Mouse (Mus musculus) CH12.LX (cell line): ENCODE results near the gene Lrp3. TPM values are rescaled to one million over a fixed set of nuclear protein-coding genes. Genes with fewer than 3 reads are reported as not detected.

Experiments used
- DNase-seq: peaks from one replicate; pipeline ENCODE4 v3.0.0-alpha.2; 2013; ENCODE audit errors: extremely low read depth
- H3K27ac ChIP-seq: 2 replicates; pipeline ENCODE4 v1.5.1; 2012; ENCODE audit warnings: low read depth, mild to moderate bottlenecking, control low read depth, moderate library complexity; ENCODE audit not compliant: insufficient read depth
- H3K27me3 ChIP-seq: replicated peaks from 2 replicates; pipeline ENCODE3; 2012; ENCODE audit warnings: inconsistent platforms
- H3K36me3 ChIP-seq, 2 experiments: replicated peaks in 1 of 2; 2 replicates each; pipeline versions ENCODE3 to v1.6.1; 2012; ENCODE audit warnings: inconsistent platforms in 1 of 2, low read length in 1 of 2, mild to moderate bottlenecking in 1 of 2, mixed read lengths in 1 of 2, moderate library complexity in 1 of 2; ENCODE audit not compliant: control insufficient read depth in 1 of 2, insufficient read depth in 1 of 2
- H3K4me1 ChIP-seq, 2 experiments: 2 replicates each; pipeline ENCODE4 v1.6.1; 2012; ENCODE audit warnings: inconsistent platforms in 1 of 2, moderate library complexity in 1 of 2; ENCODE audit not compliant: insufficient read depth in 2 of 2, control insufficient read depth in 1 of 2
- H3K4me2 ChIP-seq: 2 replicates; pipeline ENCODE4 v1.6.1; 2012; ENCODE audit warnings: low read depth, mild to moderate bottlenecking, control low read depth; ENCODE audit not compliant: poor library complexity, insufficient read depth, severe bottlenecking
- H3K4me3 ChIP-seq, 3 experiments: fragments of 150-350 bp in 1 of 3; sonication (generic) in 1 of 3; replicated peaks in 1 of 3; 2 replicates each; pipeline versions ENCODE3 to v1.5.1; 2011 to 2012; ENCODE audit warnings: low read depth in 2 of 3, low read length in 2 of 3, mild to moderate bottlenecking in 2 of 3, moderate library complexity in 2 of 3, control low read depth in 1 of 3, improper control_type of control experiment in 1 of 3, inconsistent platforms in 1 of 3, mixed read lengths in 1 of 3; ENCODE audit not compliant: poor library complexity in 1 of 3
- H3K79me2 ChIP-seq: replicated peaks from 2 replicates; pipeline ENCODE4 v1.6.1; 2012; ENCODE audit warnings: mild to moderate bottlenecking, moderate library complexity; ENCODE audit not compliant: control insufficient read depth, poor library complexity, insufficient read depth, severe bottlenecking; ENCODE audit errors: extremely low read depth
- H3K9ac ChIP-seq: 2 replicates; pipeline ENCODE4 v1.6.1; 2012; ENCODE audit warnings: low read depth, mild to moderate bottlenecking, control low read depth, moderate library complexity; ENCODE audit not compliant: insufficient read depth
- H3K9me3 ChIP-seq: replicated peaks from 2 replicates; pipeline ENCODE3; 2012; ENCODE audit warnings: low read length, inconsistent platforms, mixed read lengths
- BHLHE40 ChIP-seq: IDR thresholded peaks from 2 replicates; pipeline ENCODE4 v1.6.1; 2011; ENCODE audit warnings: mild to moderate bottlenecking, low read depth, low read length, improper control_type of control experiment
- CHD2 ChIP-seq: IDR thresholded peaks from 2 replicates; pipeline ENCODE4 v1.6.1; 2011; ENCODE audit warnings: low read length, improper control_type of control experiment
- CTCF ChIP-seq, 2 experiments: IDR thresholded peaks in 1 of 2; conservative IDR thresholded peaks in 1 of 2; 2 replicates each; pipeline ENCODE4 v1.5.1; 2011 to 2012; ENCODE audit warnings: low read depth in 2 of 2, low read length in 2 of 2, improper control_type of control experiment in 1 of 2, inconsistent platforms in 1 of 2, mild to moderate bottlenecking in 1 of 2, moderate library complexity in 1 of 2
- E2F4 ChIP-seq: IDR thresholded peaks from 2 replicates; pipeline ENCODE4 v1.6.1; 2011; ENCODE audit warnings: low read depth, low read length, improper control_type of control experiment; ENCODE audit not compliant: insufficient replicate concordance
- ELF1 ChIP-seq: IDR thresholded peaks from 2 replicates; pipeline ENCODE4 v1.6.1; 2014; ENCODE audit warnings: low read depth, mild to moderate bottlenecking, inconsistent platforms, low read length, improper control_type of control experiment
- ETS1 ChIP-seq: conservative IDR thresholded peaks from 2 replicates; pipeline ENCODE4 v1.6.1; 2012; ENCODE audit warnings: low read depth, mild to moderate bottlenecking, inconsistent platforms, low read length, improper control_type of control experiment, moderate library complexity
- KAT2A ChIP-seq: IDR thresholded peaks from 2 replicates; pipeline ENCODE4 v1.6.1; 2012; ENCODE audit warnings: low read length, improper control_type of control experiment, inconsistent platforms; ENCODE audit not compliant: insufficient replicate concordance
- MAX ChIP-seq: IDR thresholded peaks from 2 replicates; pipeline ENCODE4 v1.6.1; 2011; ENCODE audit warnings: low read length, improper control_type of control experiment
- MAZ ChIP-seq: IDR thresholded peaks from 2 replicates; pipeline ENCODE4 v1.6.1; 2012; ENCODE audit warnings: low read depth, mild to moderate bottlenecking, inconsistent platforms, low read length, improper control_type of control experiment, moderate library complexity
- MEF2A ChIP-seq: IDR thresholded peaks from 2 replicates; pipeline ENCODE4 v1.6.1; 2014; ENCODE audit warnings: low read depth, mild to moderate bottlenecking, inconsistent platforms, low read length, improper control_type of control experiment, borderline replicate concordance
- PAX5 ChIP-seq: IDR thresholded peaks from 2 replicates; pipeline ENCODE4 v1.6.1; 2012; ENCODE audit warnings: low read length, inconsistent platforms, mixed read lengths
- POLR2A ChIP-seq: IDR thresholded peaks from 2 replicates; pipeline ENCODE4 v1.6.1; 2011; ENCODE audit warnings: low read depth, mild to moderate bottlenecking, improper control_type of control experiment, low read length
- POLR2AphosphoS2 ChIP-seq: IDR thresholded peaks from 2 replicates; pipeline ENCODE4 v1.6.1; 2011; ENCODE audit warnings: low read depth, low read length, improper control_type of control experiment
- RAD21 ChIP-seq: IDR thresholded peaks from 2 replicates; pipeline ENCODE4 v1.6.1; 2011; ENCODE audit warnings: low read depth, mild to moderate bottlenecking, low read length, improper control_type of control experiment, moderate library complexity
- RCOR1 ChIP-seq: conservative IDR thresholded peaks from 2 replicates; pipeline ENCODE4 v1.6.1; 2012; ENCODE audit warnings: low read depth, mild to moderate bottlenecking, inconsistent platforms, low read length, improper control_type of control experiment
- SIN3A ChIP-seq: IDR thresholded peaks from 2 replicates; pipeline ENCODE4 v1.6.1; 2012; ENCODE audit warnings: low read length, improper control_type of control experiment, inconsistent platforms
- SMC3 ChIP-seq: IDR thresholded peaks from 2 replicates; pipeline ENCODE4 v1.6.1; 2011; ENCODE audit warnings: low read depth, low read length, improper control_type of control experiment
- TBP ChIP-seq: conservative IDR thresholded peaks from 2 replicates; pipeline ENCODE4 v1.6.1; 2011; ENCODE audit warnings: low read depth, low read length, improper control_type of control experiment
- ZC3H11A ChIP-seq: IDR thresholded peaks from 2 replicates; pipeline ENCODE4 v1.6.1; 2012; ENCODE audit warnings: low read depth, mild to moderate bottlenecking, inconsistent platforms, low read length, improper control_type of control experiment
- ZKSCAN1 ChIP-seq: IDR thresholded peaks from 2 replicates; pipeline ENCODE4 v1.6.1; 2012; ENCODE audit warnings: low read depth, inconsistent platforms, low read length, improper control_type of control experiment, borderline replicate concordance
- ZMIZ1 ChIP-seq: IDR thresholded peaks from 2 replicates; pipeline ENCODE4 v1.6.1; 2012; ENCODE audit warnings: low read depth, mild to moderate bottlenecking, inconsistent platforms, low read length, improper control_type of control experiment
- ZNF384 ChIP-seq: IDR thresholded peaks from 2 replicates; pipeline ENCODE4 v1.6.1; 2012; ENCODE audit warnings: low read depth, low read length, improper control_type of control experiment, inconsistent platforms
- dilution Hi-C: fragments of 300-500 bp; cut with MboI; formaldehyde crosslinking; loops from 2 replicates; pipeline ENCODE4 v1.14.3; 2020; ENCODE audit warnings: low sequenced_read_pairs; ENCODE audit not compliant: extremely low pct_unique_long_range_greater_than_20kb, extremely low pct_ligation_motif_present
- in situ Hi-C: fragments of 300-500 bp; cut with MboI; formaldehyde crosslinking; loops from 3 replicates; pipeline ENCODE4 v1.14.3; 2019; ENCODE audit warnings: low sequenced_read_pairs, low pct_ligation_motif_present, low pct_unique_long_range_greater_than_20kb, mixed read lengths
- polyA plus RNA-seq: library from polyadenylated mRNA; unstranded; fragments of >175 nt; gene quantifications from 2 replicates; pipeline ENCODE4 v1.2.1, GENCODE M21; 2012; ENCODE audit warnings: low read depth; ENCODE audit not compliant: insufficient read length
- total RNA-seq, 2 experiments: library from RNA; depleted of rRNA; stranded (reverse); fragments of 300-350 nt in 1 of 2; fragments of >200 nt in 1 of 2; gene quantifications; 2 replicates each; pipeline ENCODE4 v1.2.3; 2012 to 2014

Gene Lrp3
- total and polyA plus RNA-seq, 3 experiments: not detected

DNA sequence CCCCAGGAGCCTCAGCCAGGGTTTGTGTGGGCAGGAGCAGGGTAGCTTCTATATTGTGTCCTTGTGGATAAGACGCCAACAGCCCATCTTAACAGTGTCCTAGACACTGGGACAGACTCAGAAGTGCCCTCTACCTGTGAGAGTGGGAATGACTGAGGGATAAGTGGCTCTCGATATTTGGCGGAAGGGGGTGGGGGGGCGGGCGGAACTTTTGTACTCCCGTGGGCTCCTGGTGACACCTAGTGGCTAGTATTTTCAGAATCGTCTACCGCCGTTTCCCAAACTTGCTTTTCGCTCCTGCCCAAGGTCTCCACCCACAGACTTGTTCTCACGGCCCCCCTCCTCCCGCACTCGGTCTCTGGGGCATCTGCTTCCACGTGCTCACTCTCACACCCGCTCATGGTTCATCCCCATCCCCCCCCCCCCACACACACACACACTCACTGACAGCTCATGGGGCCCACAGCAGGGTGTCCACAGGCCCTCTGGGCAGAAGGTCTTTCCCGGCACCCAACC lies 43.4 kb downstream of the Lrp3 start:
- Histone ChIP-seq H3K4me2 (peak overlapping the region; percentile 46), H3K27me3 (peaks cover 11% of the 10 kb centered on the region), H3K9me3 (no peaks in the 10 kb centered on the region), H3K4me3 (no peak overlapping the region), H3K27ac (no peak overlapping the region), H3K4me1 (peaks cover 0 to 23% of the 10 kb centered on the region in 2 experiments; a peak in 3 of 4 replicates), H3K9ac (no peak overlapping the region; the same call in 1 of the 2 replicates), H3K36me3 (no peaks in the 10 kb centered on the region), H3K79me2 (no peaks in the 10 kb centered on the region)
- dilution Hi-C loops (no loop called here), in situ Hi-C loops (loop anchor here (5.0 to 10.0 kb wide), 2 partner anchors 337 to 495 kb away; no protein-coding TSS in a partner anchor)
- TF ChIP-seq BHLHE40 (0 out of 2 replicates have a peak, but pooled peaks have one; percentile 31), ZKSCAN1 (no peak), MAZ (peak; percentile 48; the same call in 1 of the 2 replicates), TBP (no peak), ZC3H11A (peak; percentile 37), POLR2A (no peak), ZMIZ1 (no peak), KAT2A (no peak), RCOR1 (no peak), RAD21 (peak; percentile 69), MEF2A (no peak), CTCF (conservative IDR thresholded peaks at IDR 0.05 in 1 of 2, IDR thresholded peaks at IDR 0.05 in 1 of 2; ENCODE audit: low read depth in 2 of 2, low read length in 2 of 2) (peak; percentile 25 to 79; a peak in 3 of 4 replicates), E2F4 (no peak), PAX5 (no peak), CHD2 (no peak), SMC3 (peak; percentile 72), MAX (no peak), POLR2AphosphoS2 (no peak), ZNF384 (no peak), ETS1 (no peak), ELF1 (no peak)
- DNase-seq: peak; percentile 89

- peak; percentile 75 for DNase-seq
- in situ Hi-C loops: no loop called here
- no peaks in the 10 kb centered on the region for H3K79me2 ChIP-seq
- peak; percentile 76 for TF ChIP-seq RAD21
- TF ChIP-seq CTCF (conservative IDR thresholded peaks at IDR 0.05 in 1 of 2, IDR thresholded peaks at IDR 0.05 in 1 of 2; ENCODE audit: low read depth in 2 of 2, low read length in 2 of 2): peak; percentile 87 to 91
- peak; percentile 75 for TF ChIP-seq BHLHE40
- no peak for TF ChIP-seq SIN3A
- TF ChIP-seq ZC3H11A: peak; percentile 23; the same call in 1 of the 2 replicates
- no peak for TF ChIP-seq PAX5
- TF ChIP-seq SMC3: peak; percentile 90
- no peak overlapping the region for H3K4me3 ChIP-seq
- no peak overlapping the region for H3K27ac ChIP-seq
- no peaks in the 10 kb centered on the region for H3K36me3 ChIP-seq
- peaks cover 0 to 9% of the 10 kb centered on the region in 2 experiments; a peak in 2 of 4 replicates for H3K4me1 ChIP-seq
- no peaks in the 10 kb centered on the region for H3K9me3 ChIP-seq
- dilution Hi-C loops: no loop called here
- H3K9ac ChIP-seq: no peak overlapping the region
- H3K27me3 ChIP-seq: peaks cover 11% of the 10 kb centered on the region
- H3K4me2 ChIP-seq: no peak overlapping the region
Observed at GRCm38 (mm10) chr7:35169341-35169740, 46.0 kb downstream of the Lrp3 start.
